Mouse (Mus musculus): ENCODE data around the gene Lrrc9. TPM values are rescaled to one million over a fixed set of nuclear protein-coding genes. Genes with fewer than 3 reads are reported as not detected.

The Lrrc9 gene
- polyA plus RNA-seq (2012; rRNA removed): 3.2 and 3.9 TPM in 2 replicates

GRCm38 (mm10) chr12:72441839-72442576, at the start of gene Lrrc9:
Lrrc9 (plus strand) TSS chr12:72441866.

GRCm38 (mm10) chr12:72408954-72409353, 32.7 kb upstream of the Lrrc9 start, which contains the start of gene Rtn1:
Rtn1 (minus strand) TSS chr12:72409054.

GRCm38 (mm10) chr12:72536021-72536597, 94.4 kb downstream of the Lrrc9 start, which contains the start of gene Pcnx4:
Pcnx4 (plus strand) TSS chr12:72536383.

Other genes starting within 250 kb of the Lrrc9 start
- 1,669 and 2,050 TPM in 2 replicates for gene Rtn1, start 32.8 kb upstream of the Lrrc9 start, polyA plus RNA-seq (2012; rRNA removed)
- gene Pcnx4, start 94.5 kb downstream of the Lrrc9 start, polyA plus RNA-seq (2012; rRNA removed): 20.1 and 20.8 TPM in 2 replicates
- gene Gm4756, start 207.8 kb downstream of the Lrrc9 start, polyA plus RNA-seq (2012; rRNA removed): not detected in 2 replicates
- gene Dhrs7, start 223.0 kb downstream of the Lrrc9 start, polyA plus RNA-seq (2012; rRNA removed): 12.8 and 13.2 TPM in 2 replicates

Data from central nervous system, embryonic 18 days (tissue).